Mouse (Mus musculus): ENCODE results near the gene Ctnnbl1. TPM values are rescaled to one million over a fixed set of nuclear protein-coding genes. Genes with fewer than 3 reads are reported as not detected.

Ctnnbl1 gene
- polyA plus RNA-seq, 1 experiment from 2014 or later = 53.0 TPM

DNA sequence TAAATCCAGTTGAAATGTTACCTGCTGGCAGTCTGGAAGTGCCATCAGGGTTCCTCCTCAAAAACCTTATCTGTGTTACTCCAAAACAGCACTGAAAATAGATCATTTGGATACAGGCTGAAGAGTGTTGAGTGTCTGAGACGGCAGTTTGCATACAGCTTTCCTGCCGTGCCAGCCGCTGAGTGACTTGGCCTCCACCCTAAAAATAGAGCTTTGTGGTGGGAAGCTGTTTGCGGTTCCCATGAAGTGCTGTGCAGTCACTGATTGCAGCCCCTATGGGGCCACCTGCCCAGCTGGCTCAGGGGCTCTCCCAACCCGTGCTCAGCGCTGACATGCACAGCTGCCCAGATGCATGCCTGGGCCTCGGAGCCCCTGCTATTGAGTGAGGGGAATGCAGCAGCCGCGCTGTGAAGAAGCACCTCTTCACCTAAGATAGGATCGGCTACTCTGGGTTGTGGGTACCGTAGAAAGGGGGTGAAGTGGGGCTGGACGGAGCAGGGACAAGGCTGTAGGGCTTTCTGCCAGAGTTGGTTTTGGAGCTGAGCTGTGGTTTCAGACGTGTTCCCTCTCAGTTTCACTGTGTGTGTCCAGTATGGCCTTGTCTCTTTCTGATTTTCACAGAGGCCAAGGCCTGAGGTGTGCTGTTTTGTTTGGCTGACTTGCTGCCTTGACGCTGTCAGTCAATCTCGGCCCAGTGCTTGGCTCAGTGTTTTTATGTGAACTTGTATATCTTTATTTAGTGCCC is 81.5 kb downstream of the Ctnnbl1 start:
- no peak for ATAC-seq
- Histone ChIP-seq H3K9ac (ENCODE audit: low read depth, low read length) (no peak overlapping the region), H3K27ac (ENCODE audit: low read depth, low read length) (no peak overlapping the region), H3K27me3 (replicated peaks; ENCODE audit: control insufficient read depth, insufficient read depth, low read length) (no peaks in the 10 kb centered on the region), H3K4me2 (ENCODE audit: low read length) (no peak overlapping the region), H3K4me3 (ENCODE audit: low read length) (no peak overlapping the region), H3K4me1 (ENCODE audit: control insufficient read depth, insufficient read depth, low read depth, low read length) (peaks cover 2% of the 10 kb centered on the region; the same call in 1 of the 2 replicates), H3K9me3 (ENCODE audit: control insufficient read depth, low read length) (no peaks in the 10 kb centered on the region), H3K36me3 (ENCODE audit: control insufficient read depth, insufficient read depth, low read length) (no peaks in the 10 kb centered on the region)
- 66% methylated on average over 15 of the region's 15 CpGs for WGBS

DNA sequence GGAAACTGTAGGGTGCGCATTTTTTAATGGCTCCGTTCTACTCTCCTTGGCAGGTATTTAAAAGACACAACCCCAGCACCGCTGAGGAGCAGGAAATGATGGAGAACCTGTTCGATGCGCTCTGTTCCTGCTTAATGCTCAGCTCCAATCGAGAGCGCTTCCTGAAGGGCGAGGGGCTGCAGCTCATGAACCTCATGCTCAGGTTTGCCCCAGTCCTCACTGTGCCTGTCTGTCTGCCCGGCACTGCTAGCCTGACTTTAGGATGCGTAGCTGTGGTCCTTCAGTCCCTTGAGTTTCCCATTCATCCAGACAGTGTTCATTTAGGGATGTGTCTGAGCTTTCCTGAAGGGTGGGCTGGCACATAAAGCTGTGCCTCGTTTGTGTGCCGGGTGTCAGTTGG is 82.2 kb downstream of the Ctnnbl1 start:
- Histone ChIP-seq H3K4me3 (ENCODE audit: low read length) (no peak overlapping the region), H3K27ac (ENCODE audit: low read depth, low read length) (no peak overlapping the region), H3K27me3 (replicated peaks; ENCODE audit: control insufficient read depth, insufficient read depth, low read length) (no peaks in the 10 kb centered on the region), H3K9ac (ENCODE audit: low read depth, low read length) (no peak overlapping the region), H3K4me2 (ENCODE audit: low read length) (no peak overlapping the region), H3K4me1 (ENCODE audit: control insufficient read depth, insufficient read depth, low read depth, low read length) (peaks cover 2% of the 10 kb centered on the region; the same call in 1 of the 2 replicates), H3K9me3 (ENCODE audit: control insufficient read depth, low read length) (no peaks in the 10 kb centered on the region), H3K36me3 (ENCODE audit: control insufficient read depth, insufficient read depth, low read length) (no peaks in the 10 kb centered on the region)
- 92% methylated on average over 12 of the region's 12 CpGs for WGBS
- ATAC-seq = no peak

DNA sequence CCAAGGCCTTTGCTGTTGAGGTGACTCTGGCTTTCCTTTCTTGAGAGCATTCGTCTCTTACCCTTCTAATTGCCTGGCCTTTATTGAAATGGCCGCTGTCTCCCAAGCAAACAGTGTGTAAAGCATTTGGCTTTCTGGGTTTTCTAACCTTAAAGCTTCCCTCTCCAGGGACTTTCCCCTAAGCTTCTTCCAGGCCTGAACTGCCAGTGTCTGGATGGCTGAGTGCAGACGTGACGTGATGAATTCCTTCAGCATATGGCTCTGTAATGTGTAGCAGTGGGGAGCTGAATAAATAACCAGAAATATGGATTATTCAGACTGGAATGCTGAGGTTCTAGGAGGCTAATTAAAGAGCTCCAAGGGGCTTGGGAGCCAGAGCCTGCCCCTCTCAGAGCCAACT is 84.1 kb downstream of the Ctnnbl1 start:
- no peaks in the 10 kb centered on the region for H3K36me3 ChIP-seq (ENCODE audit: control insufficient read depth, insufficient read depth, low read length)
- 33% methylated on average over 4 of the region's 4 CpGs for WGBS
- H3K9ac ChIP-seq (ENCODE audit: low read depth, low read length) = no peak overlapping the region
- no peaks in the 10 kb centered on the region for H3K9me3 ChIP-seq (ENCODE audit: control insufficient read depth, low read length)
- H3K27me3 ChIP-seq (replicated peaks; ENCODE audit: control insufficient read depth, insufficient read depth, low read length) = no peaks in the 10 kb centered on the region
- H3K27ac ChIP-seq (ENCODE audit: low read depth, low read length) = no peak overlapping the region
- ATAC-seq = no peak
- no peak overlapping the region for H3K4me3 ChIP-seq (ENCODE audit: low read length)
- H3K4me1 ChIP-seq (ENCODE audit: control insufficient read depth, insufficient read depth, low read depth, low read length) = peaks cover 2% of the 10 kb centered on the region; the same call in 1 of the 2 replicates
- H3K4me2 ChIP-seq (ENCODE audit: low read length) = no peak overlapping the region

DNA sequence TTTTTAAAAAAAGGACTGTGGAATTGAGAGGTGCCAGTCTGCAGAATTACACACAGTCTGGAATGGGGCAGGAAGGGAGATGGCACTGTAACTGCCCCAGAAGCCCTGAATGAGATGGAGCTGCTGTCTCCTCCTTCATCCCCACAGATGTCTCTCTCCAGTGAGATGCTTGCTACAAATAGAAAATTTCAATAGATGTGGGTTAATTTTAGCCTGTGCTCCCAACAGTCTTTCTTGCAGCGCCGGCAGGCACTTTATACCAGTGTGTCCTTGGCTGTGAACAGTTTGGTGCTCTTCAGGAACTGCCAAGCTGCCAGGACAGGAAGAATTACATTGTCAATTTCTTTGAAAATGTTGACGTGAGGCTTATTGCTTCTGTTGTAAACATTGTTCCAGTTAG is 86.3 kb downstream of the Ctnnbl1 start:
- Histone ChIP-seq H3K27ac (ENCODE audit: low read depth, low read length) (no peak overlapping the region), H3K27me3 (replicated peaks; ENCODE audit: control insufficient read depth, insufficient read depth, low read length) (no peaks in the 10 kb centered on the region), H3K36me3 (ENCODE audit: control insufficient read depth, insufficient read depth, low read length) (no peaks in the 10 kb centered on the region), H3K9me3 (ENCODE audit: control insufficient read depth, low read length) (no peaks in the 10 kb centered on the region), H3K9ac (ENCODE audit: low read depth, low read length) (no peak overlapping the region), H3K4me2 (ENCODE audit: low read length) (no peak overlapping the region), H3K4me3 (ENCODE audit: low read length) (no peak overlapping the region), H3K4me1 (ENCODE audit: control insufficient read depth, insufficient read depth, low read depth, low read length) (no peaks in the 10 kb centered on the region; the same call in 1 of the 2 replicates)
- no peak for ATAC-seq
- WGBS = 79% methylated on average over 3 of the region's 3 CpGs

DNA sequence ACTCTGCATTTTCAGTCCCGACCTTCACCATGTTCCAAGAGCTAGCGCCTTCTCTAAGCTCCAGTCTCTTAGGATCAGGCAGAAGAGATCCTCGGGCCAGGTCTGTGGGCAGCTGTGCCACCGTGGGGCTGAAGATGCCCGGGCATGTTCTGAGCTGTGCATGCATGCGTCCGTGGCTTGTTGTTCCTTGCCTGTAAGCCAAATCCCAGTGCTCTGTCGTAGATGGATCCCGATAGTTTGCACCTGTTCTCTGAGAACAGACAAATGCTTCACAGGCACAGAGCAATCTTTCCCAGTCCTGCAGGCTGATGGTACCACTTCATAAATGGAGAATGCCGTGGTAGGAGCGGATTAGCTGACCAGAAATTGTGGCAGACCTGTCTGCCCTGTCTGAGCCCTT is 87.0 kb downstream of the Ctnnbl1 start:
- H3K27me3 ChIP-seq (replicated peaks; ENCODE audit: control insufficient read depth, insufficient read depth, low read length) = no peaks in the 10 kb centered on the region
- ATAC-seq = no peak
- H3K9me3 ChIP-seq (ENCODE audit: control insufficient read depth, low read length) = no peaks in the 10 kb centered on the region
- no peaks in the 10 kb centered on the region; the same call in 1 of the 2 replicates for H3K4me1 ChIP-seq (ENCODE audit: control insufficient read depth, insufficient read depth, low read depth, low read length)
- no peak overlapping the region for H3K4me2 ChIP-seq (ENCODE audit: low read length)
- WGBS = 83% methylated on average over 11 of the region's 11 CpGs
- no peak overlapping the region for H3K27ac ChIP-seq (ENCODE audit: low read depth, low read length)
- no peak overlapping the region for H3K4me3 ChIP-seq (ENCODE audit: low read length)
- H3K9ac ChIP-seq (ENCODE audit: low read depth, low read length) = no peak overlapping the region
- no peaks in the 10 kb centered on the region for H3K36me3 ChIP-seq (ENCODE audit: control insufficient read depth, insufficient read depth, low read length)

DNA sequence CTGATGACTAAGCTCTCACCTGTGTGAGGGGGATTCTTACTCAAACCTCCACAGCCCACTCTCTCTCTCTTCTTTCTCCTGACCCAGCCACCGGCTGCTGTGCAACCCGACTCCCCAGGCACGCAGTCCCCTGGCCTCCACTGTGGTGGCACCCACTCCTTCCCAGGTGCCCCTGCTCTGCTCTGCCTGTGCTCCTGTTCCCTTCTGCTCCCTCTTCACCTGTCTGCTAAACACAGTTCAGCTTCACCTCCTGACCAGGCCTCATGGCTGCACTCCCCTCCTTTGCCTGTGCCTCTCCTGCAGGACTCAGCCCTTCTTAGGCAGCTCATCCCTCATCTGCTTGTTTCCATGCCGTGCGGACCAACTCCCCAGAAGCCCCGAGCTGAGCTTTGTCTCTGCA is 92.9 kb downstream of the Ctnnbl1 start:
- no peak for ATAC-seq
- H3K9ac ChIP-seq (ENCODE audit: low read depth, low read length) = no peak overlapping the region
- H3K36me3 ChIP-seq (ENCODE audit: control insufficient read depth, insufficient read depth, low read length) = no peaks in the 10 kb centered on the region
- no peaks in the 10 kb centered on the region for H3K4me1 ChIP-seq (ENCODE audit: control insufficient read depth, insufficient read depth, low read depth, low read length)
- 86% methylated on average over 6 of the region's 6 CpGs for WGBS
- no peaks in the 10 kb centered on the region for H3K27me3 ChIP-seq (replicated peaks; ENCODE audit: control insufficient read depth, insufficient read depth, low read length)
- no peaks in the 10 kb centered on the region for H3K9me3 ChIP-seq (ENCODE audit: control insufficient read depth, low read length)
- H3K4me2 ChIP-seq (ENCODE audit: low read length) = no peak overlapping the region
- H3K27ac ChIP-seq (ENCODE audit: low read depth, low read length) = no peak overlapping the region
- no peak overlapping the region for H3K4me3 ChIP-seq (ENCODE audit: low read length)

DNA sequence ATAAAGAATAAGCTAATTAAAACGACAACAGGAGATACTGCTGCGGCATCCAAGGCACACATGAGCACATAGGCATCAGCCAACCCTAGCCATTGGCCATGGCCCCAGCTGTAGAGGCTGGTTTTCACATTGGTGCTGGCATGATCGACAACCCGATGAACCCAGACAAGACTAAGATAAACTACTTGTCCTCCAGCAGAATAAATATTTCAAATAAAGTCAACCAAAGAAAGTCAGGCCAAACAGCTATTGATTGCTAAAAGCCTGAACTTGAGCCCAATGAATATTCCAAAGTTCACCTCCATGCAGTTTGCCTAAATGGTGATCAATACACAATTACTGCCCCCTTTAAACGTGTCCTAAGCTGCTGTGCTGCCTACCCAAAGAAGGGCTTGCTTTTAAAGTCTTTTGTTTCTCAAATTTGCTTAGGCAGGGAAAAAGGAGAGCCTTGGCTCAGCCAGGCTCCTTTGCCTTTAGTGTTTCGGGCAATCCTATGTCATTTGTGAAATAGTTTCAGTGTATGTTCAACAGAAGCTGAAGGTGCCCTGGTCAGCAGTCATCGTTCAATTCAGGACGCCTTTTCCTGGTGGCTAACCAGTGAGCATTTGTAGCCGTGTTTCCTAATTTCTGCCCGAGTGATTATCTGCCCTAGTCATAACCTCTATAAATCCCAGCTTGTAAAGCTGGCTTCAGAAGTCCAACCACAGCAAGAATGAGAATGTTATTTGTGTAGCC is 93.6 kb downstream of the Ctnnbl1 start:
- H3K4me3 ChIP-seq (ENCODE audit: low read length) = no peak overlapping the region
- H3K9me3 ChIP-seq (ENCODE audit: control insufficient read depth, low read length) = no peaks in the 10 kb centered on the region
- 80% methylated on average over 10 of the region's 10 CpGs for WGBS
- no peaks in the 10 kb centered on the region for H3K27me3 ChIP-seq (replicated peaks; ENCODE audit: control insufficient read depth, insufficient read depth, low read length)
- no peak overlapping the region for H3K27ac ChIP-seq (ENCODE audit: low read depth, low read length)
- no peaks in the 10 kb centered on the region for H3K36me3 ChIP-seq (ENCODE audit: control insufficient read depth, insufficient read depth, low read length)
- ATAC-seq = no peak
- no peak overlapping the region for H3K9ac ChIP-seq (ENCODE audit: low read depth, low read length)
- no peaks in the 10 kb centered on the region for H3K4me1 ChIP-seq (ENCODE audit: control insufficient read depth, insufficient read depth, low read depth, low read length)
- no peak overlapping the region for H3K4me2 ChIP-seq (ENCODE audit: low read length)

DNA sequence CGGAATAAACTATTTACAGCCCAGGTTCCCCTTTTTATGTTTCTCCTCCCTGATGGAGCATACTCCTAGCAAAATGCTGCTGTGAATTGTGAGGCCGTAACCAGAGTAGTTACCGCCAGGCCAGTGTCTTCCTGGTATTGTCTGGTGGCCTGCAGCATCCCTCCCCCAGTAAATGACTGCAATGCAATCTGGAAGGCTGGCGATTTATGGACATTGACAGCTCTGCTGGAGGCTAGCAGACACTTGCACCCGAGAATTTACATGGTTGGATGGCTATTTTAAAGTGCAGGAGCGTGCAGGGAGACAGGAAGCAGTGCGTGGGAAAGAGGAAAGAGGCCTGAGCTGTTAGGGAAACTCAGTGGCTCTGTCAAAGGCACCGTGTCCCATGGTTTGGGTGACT is 99.8 kb downstream of the Ctnnbl1 start:
- Histone ChIP-seq H3K4me1 (ENCODE audit: control insufficient read depth, insufficient read depth, low read depth, low read length) (peaks cover 7% of the 10 kb centered on the region), H3K4me2 (ENCODE audit: low read length) (no peak overlapping the region), H3K4me3 (ENCODE audit: low read length) (no peak overlapping the region), H3K9ac (ENCODE audit: low read depth, low read length) (no peak overlapping the region), H3K36me3 (ENCODE audit: control insufficient read depth, insufficient read depth, low read length) (no peaks in the 10 kb centered on the region; the same call in 1 of the 2 replicates), H3K9me3 (ENCODE audit: control insufficient read depth, low read length) (no peaks in the 10 kb centered on the region), H3K27me3 (replicated peaks; ENCODE audit: control insufficient read depth, insufficient read depth, low read length) (no peaks in the 10 kb centered on the region), H3K27ac (ENCODE audit: low read depth, low read length) (no peak overlapping the region; the same call in 1 of the 2 replicates)
- no peak for ATAC-seq
- WGBS = 49% methylated on average over 8 of the region's 8 CpGs

DNA sequence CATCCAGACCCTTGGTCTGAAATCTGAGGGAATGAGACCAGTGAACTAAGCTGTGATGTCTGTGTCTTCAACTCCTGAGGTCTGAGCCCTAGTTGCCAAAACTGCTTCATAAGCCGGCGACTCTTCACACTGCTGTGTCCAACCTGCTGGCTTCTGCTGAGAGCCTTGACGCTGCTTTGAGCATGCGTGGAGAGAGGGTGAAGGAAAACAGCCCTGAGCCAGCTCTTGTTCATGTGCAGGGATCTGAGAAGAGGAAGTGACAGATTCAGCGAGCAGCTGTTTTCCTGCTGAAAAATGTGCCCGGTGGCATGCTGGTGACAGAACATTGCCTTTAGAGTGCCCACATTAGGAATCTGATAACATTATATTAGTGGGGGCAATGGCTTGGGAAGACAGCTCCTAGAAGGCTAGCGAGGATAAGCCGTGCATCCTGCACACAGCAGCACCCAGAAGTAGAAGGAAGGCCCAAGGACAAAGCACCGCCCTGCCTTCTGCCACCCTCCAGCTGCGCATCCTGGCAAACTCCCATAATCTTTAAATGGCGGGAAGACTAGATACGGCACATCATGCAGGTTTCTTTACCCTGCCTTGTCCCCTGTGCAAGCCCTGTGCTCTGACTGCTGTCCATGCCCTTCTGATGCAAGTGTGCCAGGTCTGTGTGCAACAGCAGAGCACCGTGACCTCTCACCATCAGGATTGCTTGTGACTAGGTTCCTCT is 101.2 kb downstream of the Ctnnbl1 start:
- no peaks in the 10 kb centered on the region for H3K27me3 ChIP-seq (replicated peaks; ENCODE audit: control insufficient read depth, insufficient read depth, low read length)
- peak; percentile 63; the same call in 1 of the 2 replicates for ATAC-seq
- no peak overlapping the region for H3K4me2 ChIP-seq (ENCODE audit: low read length)
- 0 out of 2 replicates have a peak overlapping the region, but pooled peaks have one; percentile 14 for H3K27ac ChIP-seq (ENCODE audit: low read depth, low read length)
- no peaks in the 10 kb centered on the region for H3K9me3 ChIP-seq (ENCODE audit: control insufficient read depth, low read length)
- H3K4me1 ChIP-seq (ENCODE audit: control insufficient read depth, insufficient read depth, low read depth, low read length) = peaks cover 7% of the 10 kb centered on the region
- H3K9ac ChIP-seq (ENCODE audit: low read depth, low read length) = no peak overlapping the region
- H3K4me3 ChIP-seq (ENCODE audit: low read length) = no peak overlapping the region
- no peaks in the 10 kb centered on the region; the same call in 1 of the 2 replicates for H3K36me3 ChIP-seq (ENCODE audit: control insufficient read depth, insufficient read depth, low read length)
- 77% methylated on average over 13 of the region's 13 CpGs for WGBS

All from hindbrain, embryonic 16.5 days (tissue).